Mouse (Mus musculus) layer of hippocampus, adult 9-11 months (tissue): Measurements from ENCODE around the gene Olfr1385.
"Not testable (repeated sequence)": the region's sequence is repeated elsewhere in the genome, so short reads cannot be mapped to it uniquely, and the experiment has no call there.

Source experiments
- DNase-seq: peaks from one replicate; pipeline ENCODE4 v3.0.0; 2022

The Olfr1385 gene

DNA sequence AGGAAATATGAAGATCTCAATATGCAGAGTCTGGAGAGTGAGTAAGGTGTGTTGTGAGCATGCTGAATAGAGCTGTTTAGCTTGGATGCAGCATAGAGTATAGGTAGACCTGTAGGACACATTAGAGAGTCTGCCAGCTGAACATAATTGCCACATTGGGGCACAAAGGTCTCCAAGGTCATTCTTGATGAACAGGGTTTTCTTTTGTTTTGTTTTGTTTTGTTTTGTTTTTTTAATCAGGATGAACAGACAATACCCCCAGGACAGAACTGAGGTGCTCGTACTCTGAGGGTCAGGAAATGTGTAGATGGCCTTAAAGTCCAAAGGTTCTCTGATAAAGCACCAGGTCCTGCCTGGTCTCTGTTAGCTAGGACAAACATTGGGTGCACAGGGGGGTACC, at the start of gene Olfr1385:
TSS of gene Olfr1385 (plus strand) at position 301 of the 400 bp plus-strand sequence.
- DNase-seq: not testable (repeated sequence)

DNA sequence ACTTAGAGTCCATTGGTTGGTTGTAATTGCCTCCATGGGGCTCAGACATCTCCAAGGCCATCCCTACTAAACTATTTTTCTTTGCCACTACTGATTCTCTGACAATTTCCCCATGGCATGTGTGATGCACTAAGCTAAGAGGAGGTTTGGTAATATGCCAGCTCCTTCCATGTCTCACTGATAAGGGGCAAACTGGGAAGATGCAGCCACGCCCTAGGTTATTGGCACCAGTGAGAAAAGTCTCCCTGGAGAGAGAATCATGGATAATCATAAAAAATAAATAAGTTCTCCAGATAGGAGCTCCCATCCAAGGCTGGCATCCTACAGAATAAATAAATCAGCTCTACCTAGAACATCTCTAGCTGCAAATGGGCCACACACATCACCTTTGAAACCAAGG, 33.8 kb upstream of the Olfr1385 start, which contains the start of gene Olfr1387:
TSS of gene Olfr1387 (plus strand) at position 301 of the 400 bp plus-strand sequence.
- no peak for DNase-seq

DNA sequence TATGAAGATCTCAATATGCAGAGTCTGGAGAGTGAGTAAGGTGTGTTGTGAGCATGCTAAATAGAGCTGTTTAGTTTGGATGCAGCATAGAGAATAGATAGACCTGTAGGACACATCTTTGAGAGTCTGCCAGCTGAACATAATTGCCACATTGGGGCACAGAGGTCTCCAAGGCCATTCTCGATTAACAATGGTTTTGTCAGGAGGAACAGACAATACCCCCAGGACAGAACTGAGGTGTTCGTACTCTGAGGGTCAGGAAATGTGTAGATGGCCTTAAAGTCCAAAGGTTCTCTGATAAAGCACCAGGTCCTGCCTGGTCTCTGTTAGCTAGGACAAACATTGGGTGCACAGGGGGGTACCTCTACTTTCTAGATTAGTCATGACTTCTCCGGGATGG, 24.1 kb upstream of the Olfr1385 start, which contains the start of gene Olfr1386:
TSS of gene Olfr1386 (plus strand) at position 301 of the 400 bp plus-strand sequence.
- DNase-seq: not testable (repeated sequence)

DNA sequence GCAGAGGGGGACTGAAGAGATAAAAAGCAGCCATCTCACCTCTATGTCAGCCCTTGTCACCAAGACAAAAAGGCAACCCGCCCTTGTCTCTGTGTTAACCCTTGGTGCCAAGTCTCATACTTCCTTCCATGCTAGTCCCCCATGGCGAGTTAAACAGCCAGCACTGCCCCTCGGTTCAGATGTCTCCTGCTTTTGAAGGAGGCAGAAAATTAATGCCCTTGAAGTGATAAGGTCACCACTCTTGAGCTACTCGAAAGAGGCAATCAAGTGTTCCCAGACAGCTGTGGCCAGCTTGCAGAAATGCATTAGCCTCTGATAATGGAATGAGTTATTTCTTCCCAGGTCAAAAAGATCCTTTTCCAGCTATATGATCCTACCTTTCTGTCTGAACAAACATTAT, 2.9 kb upstream of the Olfr1385 start:
- DNase-seq: no peak

DNA sequence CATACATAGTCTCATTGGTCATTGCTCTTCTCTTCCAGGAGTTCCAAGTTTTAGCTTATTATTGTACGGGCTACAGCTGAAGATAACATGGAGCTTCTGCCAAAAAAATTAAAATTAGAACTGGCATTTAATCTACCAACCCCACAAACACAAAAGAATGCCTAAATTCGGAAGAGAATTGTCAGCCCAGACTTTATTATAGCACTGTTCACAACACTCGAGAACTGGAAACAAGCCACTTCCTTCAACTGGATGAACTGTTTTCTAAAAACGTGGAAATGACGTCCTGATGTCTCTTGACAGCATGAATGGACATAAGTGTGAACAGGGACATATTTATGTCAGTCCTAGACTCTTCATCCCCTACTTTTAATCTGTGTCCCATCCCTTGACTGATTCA, 29.2 kb downstream of the Olfr1385 start:
- DNase-seq: no peak

DNA sequence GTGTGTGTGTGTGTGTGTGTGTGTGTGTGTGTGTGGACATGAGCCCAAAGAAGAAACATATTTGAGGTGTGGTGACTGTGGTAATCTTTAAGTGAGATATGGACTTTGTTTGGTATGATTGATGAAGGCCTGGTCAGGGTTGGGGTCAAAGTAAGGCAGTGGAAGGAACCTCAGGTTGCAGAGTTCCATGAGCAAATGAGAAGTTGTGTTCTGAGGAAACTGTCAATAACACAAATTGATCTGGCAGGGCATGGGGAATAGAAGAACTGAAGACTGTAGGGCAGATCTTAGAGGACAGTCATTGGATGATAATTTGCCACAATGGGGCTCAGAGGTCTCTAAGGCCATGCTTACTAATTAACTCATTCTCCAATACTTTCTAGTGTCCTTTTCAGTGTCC, 30.5 kb downstream of the Olfr1385 start, which contains the start of gene Olfr1383:
TSS of gene Olfr1383 (plus strand) at position 301 of the 400 bp plus-strand sequence.
- DNase-seq: no peak

DNA sequence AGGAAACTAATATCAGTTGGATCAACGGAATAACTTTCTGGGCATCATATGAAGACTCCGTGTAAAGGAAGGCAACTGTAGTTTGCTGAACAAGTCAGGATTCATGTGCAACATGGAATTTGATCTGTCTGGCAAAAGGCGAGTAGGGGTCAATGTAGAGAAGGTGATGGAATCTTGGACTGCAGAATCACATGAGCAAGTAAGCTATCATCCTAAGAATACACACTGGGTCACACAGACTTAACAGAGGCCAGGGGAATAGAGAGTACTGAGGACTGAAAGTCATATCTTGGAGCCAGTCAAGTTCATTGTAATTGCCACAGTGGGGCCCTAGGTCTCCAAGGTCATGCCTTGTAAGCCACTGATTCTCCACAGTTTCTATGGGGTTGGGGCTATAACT, 39.1 kb downstream of the Olfr1385 start, which contains the start of gene Olfr1382:
TSS of gene Olfr1382 (plus strand) at position 301 of the 400 bp plus-strand sequence.
- no peak for DNase-seq

DNA sequence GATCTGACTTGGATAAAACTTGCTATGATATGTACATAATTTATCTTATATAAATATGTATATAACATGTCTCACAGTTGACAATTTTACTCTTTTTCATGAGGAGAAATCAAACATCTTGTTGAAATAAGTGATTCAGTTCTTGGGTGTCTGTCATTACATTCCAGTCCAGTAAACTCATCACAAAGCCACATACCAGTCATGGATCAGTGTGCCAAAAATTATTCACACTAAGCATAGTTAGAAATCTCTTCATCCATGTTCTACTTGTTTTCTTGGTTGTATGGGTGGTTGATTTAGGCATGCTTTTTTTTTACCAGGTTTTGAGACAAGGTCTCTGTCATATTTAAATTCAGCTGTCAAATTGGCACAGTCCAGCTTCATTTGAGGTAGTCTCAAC, 43.9 kb downstream of the Olfr1385 start:
- DNase-seq: no peak

DNA sequence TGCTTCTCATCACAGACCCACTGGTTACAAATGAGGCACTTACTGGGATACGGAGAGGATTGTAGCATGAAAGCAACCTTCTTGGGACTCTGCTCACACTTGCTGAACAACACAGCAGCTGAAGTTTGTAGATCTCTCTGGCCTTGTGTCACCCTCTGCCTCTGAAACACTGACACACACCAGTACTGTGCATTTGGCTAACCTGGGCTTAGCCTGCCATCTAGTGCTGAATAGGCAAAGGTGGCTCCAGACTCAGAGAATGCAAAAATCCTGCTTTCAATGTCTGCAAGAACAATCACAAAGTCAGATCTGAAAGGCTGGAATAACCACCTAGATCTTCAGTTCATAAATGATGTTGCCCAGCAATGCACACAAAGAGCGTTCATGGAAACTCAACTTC, 47.8 kb downstream of the Olfr1385 start:
- peak; percentile 3 for DNase-seq

DNA sequence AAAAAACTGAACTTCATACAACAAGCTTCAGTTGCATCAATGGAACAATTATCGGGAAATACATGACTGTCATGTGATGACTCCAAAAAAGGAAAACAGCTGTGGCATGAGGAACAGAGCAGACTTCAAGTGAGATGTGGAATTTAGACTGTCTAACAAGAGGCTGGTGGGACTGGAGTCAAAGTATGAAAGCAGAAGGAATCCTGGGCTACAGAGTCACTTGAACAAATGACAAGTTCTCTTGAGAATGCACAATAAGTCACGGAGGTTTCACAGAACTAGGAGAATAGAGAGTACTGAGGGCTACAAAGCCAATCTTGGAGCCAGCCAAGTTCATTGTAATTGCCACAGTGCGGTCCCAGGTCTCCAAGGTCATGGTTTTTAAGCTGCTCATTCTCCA, 54.3 kb downstream of the Olfr1385 start, which contains the start of gene Olfr1381:
TSS of gene Olfr1381 (plus strand) at position 301 of the 400 bp plus-strand sequence.
- DNase-seq: not testable (repeated sequence)
